Mouse (Mus musculus) mature B cell (primary cell): ENCODE measurements around the gene Cd79b.

ENCODE experiments used
- in situ Hi-C: fragments of 300-500 bp; cut with MboI; formaldehyde crosslinking; loops from 2 replicates; pipeline ENCODE4 v1.14.3; 2019

The Cd79b gene

GRCm38 (mm10) chr11:106318406-106319366, 4.1 kb upstream of the Cd79b start:
- in situ Hi-C loops, result no loop called here

GRCm38 (mm10) chr11:106317801-106318200, 3.2 kb upstream of the Cd79b start:
- in situ Hi-C loops, result no loop called here

DNA sequence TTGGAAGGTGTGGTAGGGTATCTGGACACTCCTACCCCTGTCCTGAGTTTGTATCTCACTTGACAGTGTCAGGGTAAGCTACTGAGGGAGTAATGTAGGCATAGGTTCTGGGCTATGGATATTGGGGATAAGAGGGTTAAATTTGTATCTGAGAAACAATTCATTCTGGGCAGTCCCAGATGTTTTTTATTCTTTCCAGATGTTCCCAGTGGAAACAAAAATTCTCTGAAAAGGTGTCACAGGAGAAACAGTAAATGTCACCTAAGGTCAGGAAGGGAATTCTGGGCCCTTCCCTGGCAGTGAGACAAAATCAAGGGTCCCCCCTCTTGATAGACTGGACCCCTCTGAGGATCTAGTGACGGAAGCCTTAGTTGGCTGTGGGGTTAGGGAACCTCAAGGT, 1.9 kb upstream of the Cd79b start:
- in situ Hi-C loops, result no loop called here

- in situ Hi-C loops, result no loop called here
These were observed 1.0 kb downstream of the Cd79b start for GRCm38 (mm10) chr11:106313533-106313932.

DNA sequence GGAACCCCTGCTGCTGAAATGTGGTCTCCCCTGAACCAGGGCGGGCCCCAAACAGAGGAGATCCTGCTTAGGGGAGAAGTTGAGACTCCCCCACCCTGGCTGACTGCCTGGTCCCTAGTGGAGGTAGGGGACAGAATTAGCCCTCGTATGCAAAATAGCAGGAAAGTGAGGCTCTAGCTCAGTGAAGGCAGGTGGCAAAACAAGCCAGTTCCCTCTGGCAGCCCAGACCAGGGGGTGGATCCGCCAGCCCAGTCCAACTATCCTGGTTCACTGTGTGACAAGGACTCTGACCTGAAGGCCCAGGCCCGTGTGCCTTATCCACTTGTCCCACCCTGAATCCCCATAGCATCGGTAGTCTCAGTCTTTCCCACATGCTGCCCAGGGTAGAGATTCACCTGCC, 4.4 kb downstream of the Cd79b start:
- in situ Hi-C loops, result no loop called here

DNA sequence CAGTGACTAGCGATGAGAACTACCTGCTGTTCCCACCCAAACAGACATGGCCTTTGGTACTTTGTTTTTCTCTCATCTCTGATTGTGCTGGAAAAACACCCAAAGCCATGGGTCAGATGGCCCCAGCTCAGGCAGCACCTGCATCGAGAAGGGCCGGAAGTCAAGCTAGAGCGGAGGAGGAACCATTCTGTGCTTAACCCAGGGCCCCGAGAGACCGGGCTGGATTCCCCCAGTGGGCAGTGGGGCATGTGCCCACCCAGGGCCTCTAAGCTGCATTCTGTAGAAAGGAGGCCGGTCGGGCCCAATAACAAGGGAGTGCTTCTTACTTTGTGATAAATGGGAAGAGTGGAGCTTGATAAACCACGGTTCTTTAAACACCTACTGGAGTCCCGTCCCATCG, 6.4 kb downstream of the Cd79b start:
- in situ Hi-C loops, result no loop called here

DNA sequence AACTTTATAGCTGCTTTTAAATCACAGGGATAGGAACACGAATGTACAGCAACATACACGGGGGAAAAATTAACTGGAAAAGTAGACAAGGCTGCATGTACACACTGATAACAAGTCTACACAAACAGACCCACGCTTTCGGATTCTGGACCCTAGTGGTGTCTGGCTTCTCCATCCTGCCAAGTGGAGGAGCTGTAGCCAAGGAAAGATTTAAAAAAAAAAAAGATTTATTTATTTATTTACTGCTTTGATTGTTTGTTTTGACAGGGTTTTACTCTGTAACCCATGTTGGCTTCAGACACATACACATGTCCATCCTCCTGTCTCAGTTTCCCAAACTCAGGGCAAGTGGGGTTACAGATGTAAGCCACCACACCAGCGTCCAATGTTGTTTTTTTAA, 7.1 kb downstream of the Cd79b start:
- in situ Hi-C loops, result no loop called here

DNA sequence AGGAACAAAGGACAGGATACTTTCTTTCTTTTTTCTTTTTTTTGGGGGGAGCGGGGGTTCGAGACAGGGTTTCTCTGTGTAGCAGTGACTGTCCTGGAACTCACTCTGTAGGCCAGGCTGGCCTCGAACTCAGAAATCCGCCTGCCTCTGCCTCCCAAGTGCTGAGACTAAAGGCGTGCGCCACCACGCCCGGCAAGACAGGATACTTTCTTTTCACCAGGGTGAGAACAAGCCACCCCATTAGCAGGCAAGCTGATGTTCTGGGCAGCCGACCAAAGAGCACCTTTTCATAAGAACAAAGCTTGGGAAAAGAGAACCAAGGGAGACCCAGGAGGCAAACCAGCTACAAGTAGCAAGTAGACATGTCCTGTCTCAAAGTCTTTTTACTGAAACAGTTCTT, 7.8 kb downstream of the Cd79b start:
- in situ Hi-C loops, result no loop called here

GRCm38 (mm10) chr11:106306065-106306385, 8.5 kb downstream of the Cd79b start:
- in situ Hi-C loops, result no loop called here

GRCm38 (mm10) chr11:106305348-106306064, 9.1 kb downstream of the Cd79b start:
- in situ Hi-C loops, result no loop called here

DNA sequence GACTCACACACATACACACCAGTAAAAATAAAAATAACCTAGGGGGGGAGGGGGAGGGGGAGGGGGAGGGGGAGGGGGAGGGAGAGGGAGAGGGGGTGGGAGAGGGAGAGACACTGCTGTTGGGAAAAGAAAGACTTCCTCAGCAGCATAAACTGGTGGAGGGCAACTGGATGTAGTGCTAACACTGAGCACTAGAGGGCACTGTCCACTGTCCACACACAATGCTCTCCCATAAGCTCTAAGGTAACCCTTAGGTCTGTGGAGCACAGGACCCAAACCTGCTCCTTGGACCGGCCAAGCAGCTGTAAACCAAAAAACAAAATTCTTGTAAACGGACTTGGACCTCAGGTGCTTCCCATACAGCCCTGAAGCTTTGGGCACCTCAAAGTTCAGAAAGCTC, 11.9 kb downstream of the Cd79b start:
- in situ Hi-C loops, result no loop called here

DNA sequence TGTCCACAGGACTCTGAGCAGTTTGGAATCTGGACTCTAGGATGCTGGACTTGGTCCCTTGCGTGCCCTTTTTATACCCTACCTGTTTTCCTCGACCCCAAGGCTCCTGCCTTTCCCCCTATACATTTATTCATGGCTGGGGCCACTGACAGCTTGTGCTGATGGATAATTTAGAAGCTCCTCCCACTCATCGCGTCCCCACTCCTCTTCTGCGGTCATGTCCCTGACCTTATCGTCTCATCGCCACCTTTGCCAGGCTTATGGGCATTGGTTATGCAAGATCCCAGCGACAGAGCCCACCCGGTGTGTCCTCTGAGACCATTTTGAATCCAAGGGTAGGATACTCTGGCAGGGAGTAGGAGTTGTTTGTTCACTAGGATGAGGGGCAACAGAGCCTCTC, 12.8 kb downstream of the Cd79b start, which contains the start of gene Gh:
Gh (minus strand) TSS at position 101 of the 400 bp plus-strand sequence.
- in situ Hi-C loops, result no loop called here

DNA sequence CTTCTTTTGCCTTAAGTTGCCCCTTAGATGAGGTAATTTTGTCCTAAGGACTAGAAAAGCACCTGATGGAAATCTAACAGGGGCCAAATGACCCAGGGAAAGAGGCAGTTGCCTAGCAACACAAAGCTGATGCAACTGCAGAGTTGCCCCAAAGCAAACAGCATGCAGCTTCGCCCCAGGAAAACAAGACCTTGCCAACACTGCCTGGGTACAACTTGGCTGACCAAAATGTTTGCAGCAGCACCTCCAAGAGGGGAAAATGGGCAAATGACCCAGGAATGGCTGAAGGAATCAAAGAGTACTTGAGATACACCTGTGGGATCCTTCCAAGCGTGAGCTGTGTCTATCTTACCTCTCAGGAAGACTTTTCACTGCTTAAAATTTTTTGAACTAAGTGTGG, 22.7 kb downstream of the Cd79b start:
- in situ Hi-C loops, result no loop called here

DNA sequence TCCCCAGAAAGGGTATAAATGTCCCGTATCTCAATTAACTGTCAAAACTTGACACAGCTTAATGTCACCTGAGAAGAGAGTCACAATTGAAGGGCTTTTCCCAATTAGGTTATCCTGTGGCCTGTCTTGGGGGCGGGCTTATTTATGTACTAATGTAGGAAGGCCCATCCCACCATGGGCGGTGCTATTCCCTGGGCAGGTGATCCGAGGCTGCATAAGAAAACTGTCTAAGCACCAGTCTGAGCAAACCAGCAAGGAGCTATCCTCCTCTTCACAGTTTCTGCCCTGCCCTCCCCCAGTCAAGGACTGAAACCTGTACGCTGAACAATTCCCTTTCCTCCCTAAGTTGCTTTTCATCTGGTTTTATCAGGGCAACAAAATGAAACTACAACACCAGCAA, 24.2 kb downstream of the Cd79b start:
- in situ Hi-C loops, result no loop called here

DNA sequence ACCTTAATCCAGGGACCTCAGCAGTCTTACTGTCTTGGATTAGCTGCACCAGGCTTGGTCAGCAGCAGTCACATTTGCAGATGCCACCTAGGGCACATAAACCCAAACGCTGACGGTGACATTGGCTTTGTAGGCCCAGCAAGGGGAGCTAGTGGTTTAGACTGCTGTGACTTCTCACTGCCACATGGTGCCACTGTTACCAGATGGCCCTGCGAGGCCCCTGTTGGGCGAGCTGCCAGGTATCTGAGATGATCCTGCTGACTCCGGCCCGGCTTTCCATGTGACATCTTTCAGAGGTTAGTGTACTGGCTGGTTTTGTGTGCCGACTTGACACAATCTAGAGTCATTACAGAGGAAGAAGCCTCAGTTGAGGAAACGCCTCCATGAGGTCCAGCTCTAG, 25.2 kb downstream of the Cd79b start:
- in situ Hi-C loops, result no loop called here

GRCm38 (mm10) chr11:106286987-106287386, 27.6 kb downstream of the Cd79b start:
- in situ Hi-C loops, result no loop called here

GRCm38 (mm10) chr11:106286206-106286605, 28.4 kb downstream of the Cd79b start:
- in situ Hi-C loops, result no loop called here

GRCm38 (mm10) chr11:106284126-106284525, 30.4 kb downstream of the Cd79b start:
- in situ Hi-C loops, result no loop called here

- in situ Hi-C loops, result no loop called here
These were observed 31.2 kb downstream of the Cd79b start for GRCm38 (mm10) chr11:106283371-106283770.

- in situ Hi-C loops, result no loop called here
These were observed 32.1 kb downstream of the Cd79b start for GRCm38 (mm10) chr11:106282452-106282851.

- in situ Hi-C loops, result no loop called here
These were observed 38.1 kb downstream of the Cd79b start, which contains the start of gene Tcam1 for GRCm38 (mm10) chr11:106276454-106276853. Gene Tcam1 (plus strand): TSS chr11:106276672.

GRCm38 (mm10) chr11:106274971-106275411, 39.6 kb downstream of the Cd79b start:
- in situ Hi-C loops, result no loop called here

DNA sequence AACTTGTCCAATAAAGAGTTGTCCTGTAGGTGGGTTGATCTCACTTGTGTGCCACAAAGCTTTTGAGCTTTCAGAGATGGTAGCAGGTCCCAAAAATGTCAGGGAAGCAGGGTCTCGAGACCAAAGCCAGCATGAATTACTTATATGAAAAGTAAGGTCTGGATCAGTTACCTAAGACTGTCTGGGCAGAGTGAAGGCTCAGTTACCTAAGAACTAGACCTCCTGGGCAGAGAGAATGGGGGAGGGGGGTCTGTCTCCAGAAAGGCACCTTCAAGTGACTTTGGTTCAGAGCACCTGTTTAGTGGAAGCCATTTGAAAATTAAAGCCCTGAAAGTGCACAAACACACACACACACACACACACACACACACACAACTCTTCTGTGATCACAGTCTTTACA, 40.2 kb downstream of the Cd79b start:
- in situ Hi-C loops, result no loop called here
